Mouse (Mus musculus) liver, embryonic 14.5 days (tissue): Measurements from ENCODE around the gene Mroh8. TPM values are rescaled to one million over a fixed set of nuclear protein-coding genes. Genes with fewer than 3 reads are reported as not detected.

Experiments used
- ATAC-seq: fragments of 200-750 bp; cut with Nextera tagmentation; 2 replicates; pipeline ENCODE4 v1.8.0; 2017; ENCODE audit warnings: moderate number of reproducible peaks, mild to moderate bottlenecking, moderate library complexity; ENCODE audit not compliant: insufficient read depth
- DNase-seq, 3 experiments: peaks; one replicate each; pipeline ENCODE4 v3.0.0-alpha.2; 2012 to 2013; ENCODE audit warnings: low read depth in 3 of 3, low spot score in 3 of 3
- H3K27ac ChIP-seq: fragments of 300-500 bp; sonication (generic); 2 replicates; pipeline ENCODE4 v1.5.1; 2014; ENCODE audit warnings: moderate library complexity, mild to moderate bottlenecking, control low read depth, inconsistent platforms
- H3K27me3 ChIP-seq: fragments of 300-500 bp; sonication (generic); 2 replicates; pipeline ENCODE4 v1.6.1; 2014; ENCODE audit warnings: mild to moderate bottlenecking, low read length, moderate library complexity; ENCODE audit not compliant: control insufficient read depth, insufficient read depth
- H3K36me3 ChIP-seq: fragments of 300-500 bp; sonication (generic); replicated peaks from 2 replicates; pipeline ENCODE4 v1.6.1; 2014; ENCODE audit warnings: low read depth; ENCODE audit not compliant: control insufficient read depth, insufficient read depth
- H3K4me1 ChIP-seq, 2 experiments: fragments of 200-500 bp in 1 of 2; fragments of 300-500 bp in 1 of 2; sonication (generic) in 1 of 2; replicated peaks; 2 replicates each; pipeline ENCODE4 v1.6.1; 2012 to 2014; ENCODE audit warnings: antibody characterized with exemption in 1 of 2, inconsistent platforms in 1 of 2, low read length in 1 of 2; ENCODE audit not compliant: control insufficient read depth in 2 of 2, insufficient read depth in 2 of 2
- H3K4me2 ChIP-seq: fragments of 300-500 bp; sonication (generic); 2 replicates; pipeline ENCODE4 v1.6.1; 2014; ENCODE audit warnings: low read depth, mild to moderate bottlenecking, control low read depth, moderate library complexity
- H3K4me3 ChIP-seq, 2 experiments: fragments of 200-500 bp in 1 of 2; fragments of 300-500 bp in 1 of 2; sonication (generic) in 1 of 2; 2 replicates each; pipeline ENCODE4 v1.5.1; 2012 to 2014; ENCODE audit warnings: low read depth in 2 of 2, low read length in 2 of 2, mild to moderate bottlenecking in 2 of 2, control low read depth in 1 of 2, inconsistent platforms in 1 of 2, moderate library complexity in 1 of 2; ENCODE audit not compliant: insufficient read depth in 1 of 2
- H3K9ac ChIP-seq: fragments of 300-500 bp; sonication (generic); replicated peaks from 2 replicates; pipeline ENCODE4 v1.6.1; 2014; ENCODE audit warnings: mild to moderate bottlenecking, control low read depth, moderate library complexity
- H3K9me3 ChIP-seq: fragments of 300-500 bp; sonication (generic); 2 replicates; pipeline ENCODE4 v1.6.1; 2016; ENCODE audit warnings: low read length, mixed read lengths; ENCODE audit not compliant: control insufficient read depth
- CTCF ChIP-seq: IDR thresholded peaks from 2 replicates; pipeline ENCODE4 v1.5.1; 2016; ENCODE audit warnings: antibody characterized with exemption, low read depth, control low read depth
- EP300 ChIP-seq: IDR thresholded peaks from 2 replicates; pipeline ENCODE4 v1.6.1; 2016; ENCODE audit warnings: antibody characterized with exemption, low read depth
- WGBS: fragments of 180-500 bp; shearing (Covaris S2); extraction: QIAGEN DNeasy Blood & Tissue Kit; methylation state at CpG from one replicate; pipeline ENCODE4 v1.1.7; 2014; ENCODE audit not compliant: insufficient replicate concordance; 5-methylcytosine and 5-hydroxymethylcytosine counted together
- polyA plus RNA-seq, 2 experiments: library from polyadenylated mRNA; depleted of rRNA in 1 of 2; stranded (reverse) in 1 of 2; unstranded in 1 of 2; fragments of >200 nt; fragmentation: Nextera tagmentation in 1 of 2; extraction: Ambion mirVana in 1 of 2; gene quantifications; 2 replicates each; pipeline versions ENCODE4 v1.2.1 to v1.2.3; 2012 to 2014

Mroh8 gene
- polyA plus RNA-seq, 2 experiments: 0.05 to 0.11 TPM

GRCm38 (mm10) chr2:157164101-157164500, 115.2 kb downstream of the Mroh8 start:
- no peaks in the 10 kb centered on the region for H3K27me3 ChIP-seq
- H3K4me3 ChIP-seq: no peak overlapping the region
- H3K4me1 ChIP-seq: no peaks in the 10 kb centered on the region
- no peak overlapping the region for H3K9ac ChIP-seq
- peaks cover 79% of the 10 kb centered on the region for H3K36me3 ChIP-seq
- no peak overlapping the region for H3K27ac ChIP-seq
- H3K9me3 ChIP-seq: no peaks in the 10 kb centered on the region
- WGBS: 84% methylated on average over 2 of the region's 2 CpGs
- no peak for TF ChIP-seq CTCF
- TF ChIP-seq EP300: no peak
- no peak for DNase-seq
- no peak overlapping the region for H3K4me2 ChIP-seq
- no peak for ATAC-seq

Other genes starting within 250 kb of the Mroh8 start
- gene Soga1, start 200.3 kb downstream of the Mroh8 start, polyA plus RNA-seq (2012; rRNA removed): 1.8 and 2.0 TPM in 2 replicates
- 1.6 and 1.8 TPM in 2 replicates for gene Soga1, start 200.3 kb downstream of the Mroh8 start, polyA plus RNA-seq (2014; fragmentation: Nextera tagmentation; extraction: Ambion mirVana)
- gene Tldc2, start 192.5 kb downstream of the Mroh8 start, polyA plus RNA-seq (2012; rRNA removed): not detected in 2 replicates
- 0.25 TPM in 1 of 2 replicates, not detected in the other for gene Tldc2, start 192.5 kb downstream of the Mroh8 start, polyA plus RNA-seq (2014; fragmentation: Nextera tagmentation; extraction: Ambion mirVana)
- 8.5 and 11.9 TPM in 2 replicates for gene Samhd1, start 144.3 kb downstream of the Mroh8 start, polyA plus RNA-seq (2012; rRNA removed)
- gene Samhd1, start 144.3 kb downstream of the Mroh8 start, polyA plus RNA-seq (2014; fragmentation: Nextera tagmentation; extraction: Ambion mirVana): 17.6 and 18.0 TPM in 2 replicates
- 9.9 and 14.4 TPM in 2 replicates for gene Rbl1, start 75.0 kb downstream of the Mroh8 start, polyA plus RNA-seq (2012; rRNA removed)
- 19.8 and 21.6 TPM in 2 replicates for gene Rbl1, start 75.0 kb downstream of the Mroh8 start, polyA plus RNA-seq (2014; fragmentation: Nextera tagmentation; extraction: Ambion mirVana)
- 95.9 and 98.5 TPM in 2 replicates for gene Rpn2, start 532 bp downstream of the Mroh8 start, polyA plus RNA-seq (2012; rRNA removed)
- gene Rpn2, start 532 bp downstream of the Mroh8 start, polyA plus RNA-seq (2014; fragmentation: Nextera tagmentation; extraction: Ambion mirVana): 128 and 140 TPM in 2 replicates
- gene Ghrh, start 68.0 kb upstream of the Mroh8 start, polyA plus RNA-seq (2012; rRNA removed): not detected in 2 replicates
- gene Ghrh, start 68.0 kb upstream of the Mroh8 start, polyA plus RNA-seq (2014; fragmentation: Nextera tagmentation; extraction: Ambion mirVana): 0.22 TPM in 1 of 2 replicates, not detected in the other
- 13.4 and 14.6 TPM in 2 replicates for gene Manbal, start 88.0 kb upstream of the Mroh8 start, polyA plus RNA-seq (2012; rRNA removed)
- gene Manbal, start 88.0 kb upstream of the Mroh8 start, polyA plus RNA-seq (2014; fragmentation: Nextera tagmentation; extraction: Ambion mirVana): 9.1 and 10.1 TPM in 2 replicates
- gene Src, start 138.9 kb upstream of the Mroh8 start, polyA plus RNA-seq (2012; rRNA removed): 2.3 and 2.4 TPM in 2 replicates
- gene Src, start 138.9 kb upstream of the Mroh8 start, polyA plus RNA-seq (2014; fragmentation: Nextera tagmentation; extraction: Ambion mirVana): 0.90 and 1.2 TPM in 2 replicates